Mouse (Mus musculus) adrenal gland, adult 8-10 months (tissue): ENCODE measurements around the gene Dchs1. TPM values are rescaled to one million over a fixed set of nuclear protein-coding genes. Genes with fewer than 3 reads are reported as not detected.
A peak's percentile ranks its signal among the peaks of the same experiment; 100 is the strongest.
"Not testable (repeated sequence)": the region's sequence is repeated elsewhere in the genome, so short reads cannot be mapped to it uniquely, and the experiment has no call there.

Experiments
- DNase-seq: peaks from one replicate; pipeline ENCODE4 v3.0.0; 2022
- total RNA-seq, 4 experiments: library from RNA; stranded (reverse); gene quantifications; 2 replicates each; pipeline ENCODE4 v1.2.4; 2022

Dchs1 gene
- total RNA-seq, 4 experiments from 2014 or later, result 7.4 to 9.8 (median 8.7) TPM

- no peak for DNase-seq
These were observed 3.6 kb downstream of the Dchs1 start for GRCm38 (mm10) chr7:105783861-105784260.

- no peak for DNase-seq
These were observed 8.7 kb downstream of the Dchs1 start for GRCm38 (mm10) chr7:105778553-105779265.

GRCm38 (mm10) chr7:105777797-105778552, 9.5 kb downstream of the Dchs1 start:
- peak; percentile 39 for DNase-seq

GRCm38 (mm10) chr7:105777316-105777715, 10.1 kb downstream of the Dchs1 start:
- no peak for DNase-seq

GRCm38 (mm10) chr7:105776026-105776425, 11.4 kb downstream of the Dchs1 start:
- no peak for DNase-seq

GRCm38 (mm10) chr7:105774661-105775060, 12.8 kb downstream of the Dchs1 start:
- no peak for DNase-seq

GRCm38 (mm10) chr7:105773041-105773440, 14.4 kb downstream of the Dchs1 start:
- DNase-seq, result no peak

GRCm38 (mm10) chr7:105772331-105772730, 15.1 kb downstream of the Dchs1 start:
- no peak for DNase-seq

- DNase-seq, result no peak
These were observed 17.5 kb downstream of the Dchs1 start for GRCm38 (mm10) chr7:105769959-105770358.

- no peak for DNase-seq
These were observed 19.7 kb downstream of the Dchs1 start for GRCm38 (mm10) chr7:105767729-105768165.

- no peak for DNase-seq
These were observed 23.1 kb downstream of the Dchs1 start for GRCm38 (mm10) chr7:105764331-105764730.

GRCm38 (mm10) chr7:105762517-105763270, 24.8 kb downstream of the Dchs1 start:
- no peak for DNase-seq

GRCm38 (mm10) chr7:105761813-105762484, 25.5 kb downstream of the Dchs1 start:
- DNase-seq, result no peak

GRCm38 (mm10) chr7:105753281-105753680, 34.2 kb downstream of the Dchs1 start:
- DNase-seq, result no peak

- no peak for DNase-seq
These were observed 34.7 kb downstream of the Dchs1 start for GRCm38 (mm10) chr7:105752716-105753115.

- DNase-seq, result peak; percentile 93
These were observed 35.7 kb downstream of the Dchs1 start, which contains the start of gene Tpp1 for GRCm38 (mm10) chr7:105751491-105752433. Tpp1 (minus strand) TSS chr7:105752235.

GRCm38 (mm10) chr7:105747776-105748175, 39.7 kb downstream of the Dchs1 start:
- DNase-seq, result no peak

- DNase-seq, result peak; percentile 83
These were observed 43.4 kb downstream of the Dchs1 start, which contains the start of gene Taf10 for GRCm38 (mm10) chr7:105743926-105744590. Taf10 (minus strand) TSS chr7:105744361.

GRCm38 (mm10) chr7:105743246-105743925, 44.1 kb downstream of the Dchs1 start:
- DNase-seq, result not testable (repeated sequence)
